Mouse (Mus musculus) lung, embryonic 14.5 days (tissue): Measurements from ENCODE around the gene Sik3. TPM values are rescaled to one million over a fixed set of nuclear protein-coding genes. Genes with fewer than 3 reads are reported as not detected.

ENCODE experiments used
- ATAC-seq: fragments of 200-750 bp; cut with Nextera tagmentation; 2 replicates; pipeline ENCODE4 v1.8.0; 2017; ENCODE audit warnings: mild to moderate bottlenecking, moderate TSS enrichment, moderate library complexity; ENCODE audit not compliant: insufficient read depth
- DNase-seq: peaks from one replicate; pipeline ENCODE4 v3.0.0-alpha.2; 2015
- H3K27ac ChIP-seq: fragments of 300-500 bp; sonication (generic); 2 replicates; pipeline ENCODE4 v1.5.1; 2014; ENCODE audit warnings: low read depth, mild to moderate bottlenecking, moderate library complexity
- H3K27me3 ChIP-seq: fragments of 300-500 bp; sonication (generic); 2 replicates; pipeline ENCODE4 v1.6.1; 2014; ENCODE audit warnings: low read length, control low read depth; ENCODE audit not compliant: insufficient read depth
- H3K36me3 ChIP-seq: fragments of 300-500 bp; sonication (generic); 2 replicates; pipeline ENCODE4 v1.6.1; 2014; ENCODE audit warnings: control low read depth; ENCODE audit not compliant: insufficient read depth
- H3K4me1 ChIP-seq: fragments of 300-500 bp; sonication (generic); 2 replicates; pipeline ENCODE4 v1.6.1; 2014; ENCODE audit warnings: antibody characterized with exemption, control low read depth; ENCODE audit not compliant: insufficient read depth
- H3K4me2 ChIP-seq: fragments of 300-500 bp; sonication (generic); 2 replicates; pipeline ENCODE4 v1.6.1; 2014; ENCODE audit warnings: mild to moderate bottlenecking
- H3K4me3 ChIP-seq: fragments of 300-500 bp; sonication (generic); 2 replicates; pipeline ENCODE4 v1.5.1; 2014; ENCODE audit warnings: low read depth, low read length
- H3K9ac ChIP-seq: fragments of 300-500 bp; sonication (generic); 2 replicates; pipeline ENCODE4 v1.6.1; 2014
- H3K9me3 ChIP-seq: fragments of 300-500 bp; sonication (generic); 2 replicates; pipeline ENCODE4 v1.6.1; 2016; ENCODE audit warnings: low read depth, low read length, control low read depth
- CTCF ChIP-seq: IDR thresholded peaks from 2 replicates; pipeline ENCODE4 v1.5.1; 2016; ENCODE audit warnings: antibody characterized with exemption, low read depth
- WGBS: fragments of 180-500 bp; shearing (Covaris S2); extraction: QIAGEN DNeasy Blood & Tissue Kit; methylation state at CpG from one replicate; pipeline ENCODE4 v1.1.7; 2014; 5-methylcytosine and 5-hydroxymethylcytosine counted together
- polyA plus RNA-seq: library from polyadenylated mRNA; unstranded; fragments of >200 nt; fragmentation: Nextera tagmentation; extraction: Ambion mirVana; gene quantifications from 2 replicates; pipeline ENCODE4 v1.2.1, GENCODE M21; 2014

Gene Sik3
- polyA plus RNA-seq, 1 experiment from 2014 or later, result 15.7 TPM

- Histone ChIP-seq H3K36me3 (peaks cover 82% of the 10 kb centered on the region), H3K4me2 (no peak overlapping the region)
- 79% methylated on average over 13 of the region's 13 CpGs for WGBS
Measured at GRCm38 (mm10) chr9:46208401-46208974, 195.9 kb downstream of the Sik3 start.

GRCm38 (mm10) chr9:46210473-46210872 lies 197.9 kb downstream of the Sik3 start:
- no peak for TF ChIP-seq CTCF
- H3K36me3 ChIP-seq, result peaks cover 71% of the 10 kb centered on the region
- ATAC-seq, result no peak

More at GRCm38 (mm10) chr9:46208401-46208974, 195.9 kb downstream of the Sik3 start:
- TF ChIP-seq CTCF, result no peak
- Histone ChIP-seq H3K9ac (no peak overlapping the region), H3K4me1 (no peaks in the 10 kb centered on the region), H3K27me3 (no peaks in the 10 kb centered on the region), H3K4me3 (no peak overlapping the region), H3K9me3 (no peaks in the 10 kb centered on the region), H3K27ac (no peak overlapping the region)
- ATAC-seq (no peak), DNase-seq (no peak)

GRCm38 (mm10) chr9:46214276-46214675 lies 201.7 kb downstream of the Sik3 start:
- ATAC-seq (no peak), DNase-seq (no peak)
- TF ChIP-seq CTCF, result no peak
- Histone ChIP-seq H3K27me3 (no peaks in the 10 kb centered on the region), H3K4me2 (no peak overlapping the region), H3K4me3 (no peak overlapping the region), H3K27ac (no peak overlapping the region), H3K36me3 (peaks cover 45% of the 10 kb centered on the region), H3K4me1 (no peaks in the 10 kb centered on the region), H3K9ac (no peak overlapping the region), H3K9me3 (no peaks in the 10 kb centered on the region)
- WGBS, result 49% methylated on average over 4 of the region's 4 CpGs

More at GRCm38 (mm10) chr9:46210473-46210872, 197.9 kb downstream of the Sik3 start:
- Histone ChIP-seq H3K27me3 (no peaks in the 10 kb centered on the region), H3K9ac (no peak overlapping the region), H3K4me2 (no peak overlapping the region), H3K4me1 (no peaks in the 10 kb centered on the region), H3K9me3 (no peaks in the 10 kb centered on the region), H3K4me3 (no peak overlapping the region), H3K27ac (no peak overlapping the region)
- DNase-seq, result no peak
- 90% methylated on average over 12 of the region's 12 CpGs for WGBS

GRCm38 (mm10) chr9:46214946-46215337 lies 202.3 kb downstream of the Sik3 start:
- Histone ChIP-seq H3K4me1 (no peaks in the 10 kb centered on the region), H3K9me3 (no peaks in the 10 kb centered on the region), H3K4me2 (no peak overlapping the region), H3K4me3 (no peak overlapping the region), H3K27me3 (no peaks in the 10 kb centered on the region), H3K27ac (no peak overlapping the region), H3K9ac (no peak overlapping the region), H3K36me3 (peaks cover 41% of the 10 kb centered on the region)
- ATAC-seq, result no peak
- no peak for DNase-seq
- no peak for TF ChIP-seq CTCF
- 80% methylated on average over 10 of the region's 10 CpGs for WGBS

- Histone ChIP-seq H3K9me3 (no peaks in the 10 kb centered on the region), H3K36me3 (peaks cover 41% of the 10 kb centered on the region), H3K4me2 (no peak overlapping the region), H3K4me1 (no peaks in the 10 kb centered on the region), H3K9ac (no peak overlapping the region), H3K27ac (no peak overlapping the region), H3K4me3 (no peak overlapping the region), H3K27me3 (no peaks in the 10 kb centered on the region)
- no peak for TF ChIP-seq CTCF
- DNase-seq, result no peak
- no peak for ATAC-seq
- WGBS, result 38% methylated on average over 11 of the region's 11 CpGs
Measured at GRCm38 (mm10) chr9:46215338-46216322, 203.0 kb downstream of the Sik3 start.

DNA sequence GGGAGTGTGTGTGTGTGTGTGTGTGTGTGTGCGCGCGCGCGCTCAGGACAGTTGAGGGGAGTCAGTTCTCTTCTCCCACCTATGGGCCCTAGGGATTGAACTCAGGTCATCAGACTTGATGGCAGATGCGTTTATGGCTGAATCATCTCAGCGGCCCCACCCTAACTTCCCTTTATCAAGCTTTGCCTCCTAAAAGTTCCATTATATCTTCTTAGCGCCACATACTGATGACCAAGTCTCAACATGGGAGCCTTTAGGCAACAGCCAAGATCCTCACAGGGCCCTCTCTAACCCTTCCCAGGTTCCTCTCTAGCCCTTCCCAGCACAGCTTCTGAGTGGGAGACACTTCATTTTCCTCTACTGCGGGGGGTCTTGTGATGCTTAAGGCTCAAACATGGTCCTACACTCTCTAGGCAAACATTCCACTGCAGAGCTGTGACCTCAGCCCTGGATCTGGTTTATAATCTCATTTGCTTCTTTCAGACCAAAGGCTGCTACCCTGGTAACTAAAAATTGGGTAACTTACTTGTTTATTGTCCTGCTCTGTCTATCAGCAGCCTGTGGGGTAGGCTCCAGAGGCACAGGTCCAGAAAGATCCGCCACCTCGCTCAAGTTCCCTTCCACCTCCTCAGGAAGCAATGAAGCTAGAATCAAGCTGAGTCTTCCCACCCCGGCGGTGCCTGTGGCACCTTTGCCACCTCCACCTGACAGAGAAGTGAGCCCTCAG lies 204.3 kb downstream of the Sik3 start:
- H3K9me3 ChIP-seq, result no peaks in the 10 kb centered on the region
- no peak overlapping the region for H3K4me3 ChIP-seq
- H3K4me1 ChIP-seq, result no peaks in the 10 kb centered on the region
- H3K4me2 ChIP-seq, result no peak overlapping the region
- 81% methylated on average over 13 of the region's 13 CpGs for WGBS
- no peak for TF ChIP-seq CTCF
- peaks cover 40% of the 10 kb centered on the region for H3K36me3 ChIP-seq
- DNase-seq, result no peak
- H3K9ac ChIP-seq, result no peak overlapping the region
- no peak for ATAC-seq
- H3K27me3 ChIP-seq, result no peaks in the 10 kb centered on the region
- H3K27ac ChIP-seq, result no peak overlapping the region
